Mouse (Mus musculus) liver, postnatal 0 days (tissue): ENCODE measurements around the gene Adamts17.

Source experiments
- CTCF ChIP-seq: sonication (generic); IDR thresholded peaks from 2 replicates; pipeline ENCODE4 v1.5.1; 2016; ENCODE audit warnings: antibody characterized with exemption, low read depth
- EP300 ChIP-seq: IDR thresholded peaks from 2 replicates; pipeline ENCODE4 v1.6.1; 2016; ENCODE audit warnings: antibody characterized with exemption, low read depth, mild to moderate bottlenecking

DNA sequence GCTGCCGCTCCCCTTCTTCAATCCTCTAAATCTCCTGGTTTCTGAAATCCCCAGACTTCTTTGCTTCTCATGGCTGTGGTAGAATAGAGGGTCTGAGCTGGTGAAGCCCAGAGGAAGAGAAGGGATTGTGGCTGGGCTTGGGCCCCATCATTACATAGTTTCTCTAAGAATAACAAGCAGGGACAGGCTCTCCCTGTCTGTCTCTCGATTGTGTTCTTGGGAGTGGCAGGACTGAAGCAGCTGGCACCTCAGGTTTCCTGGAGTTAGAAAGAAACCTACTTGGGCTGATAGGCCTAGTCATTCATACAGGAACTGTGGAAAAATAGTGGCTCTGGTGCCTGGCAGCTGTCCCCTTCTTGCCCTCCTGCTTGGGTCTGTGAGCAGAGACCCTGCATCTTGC lies 51.9 kb downstream of the Adamts17 start:
- no peak for TF ChIP-seq CTCF
- TF ChIP-seq EP300 = no peak
